Mouse (Mus musculus): ENCODE results near the gene Zfp108. TPM values are rescaled to one million over a fixed set of nuclear protein-coding genes. Genes with fewer than 3 reads are reported as not detected.

Zfp108 gene
- polyA plus RNA-seq, 1 experiment = not detected

DNA sequence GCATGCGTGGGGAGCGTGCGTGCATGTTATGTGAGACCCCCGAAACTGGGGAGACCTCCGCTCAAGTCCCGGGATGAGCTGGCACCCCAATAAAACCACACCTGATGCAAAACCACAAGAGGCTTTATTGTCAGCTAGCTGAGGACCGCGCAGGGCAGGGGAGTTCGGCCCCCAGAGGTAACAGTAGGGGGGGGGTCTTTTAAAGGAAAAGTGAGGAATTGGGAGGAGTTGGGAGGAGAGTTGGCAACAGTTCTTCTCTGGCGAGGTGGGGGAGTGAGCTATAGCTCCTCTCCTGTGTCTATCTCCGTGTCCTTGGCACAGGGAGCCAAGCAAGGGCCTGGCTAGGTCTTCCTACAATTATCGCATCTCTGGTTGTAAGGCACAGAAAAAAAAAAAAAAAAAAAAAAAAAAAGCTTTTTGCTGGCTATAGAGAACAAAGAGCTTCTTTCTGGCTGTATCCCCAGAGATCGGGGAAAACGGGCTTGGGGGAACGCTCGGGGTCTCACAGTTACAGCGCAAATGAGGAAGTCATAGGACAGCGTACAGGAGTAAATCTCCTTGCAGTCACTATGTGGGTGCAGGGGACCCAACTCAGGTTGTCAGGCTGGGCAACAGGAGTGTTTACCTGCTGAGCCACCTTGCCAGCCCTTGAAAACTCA, 45.4 kb downstream of the Zfp108 start:
- WGBS = 2% methylated on average over 18 of the region's 18 CpGs
- no peaks in the 10 kb centered on the region for H3K4me1 ChIP-seq (ENCODE audit: control insufficient read depth, insufficient read depth, low read length)
- no peak for TF ChIP-seq CTCF (IDR thresholded peaks at IDR 0.05; ENCODE audit: control insufficient read depth, insufficient read depth, low read length)
- no peak for TF ChIP-seq POLR2A (IDR thresholded peaks at IDR 0.05; ENCODE audit: borderline replicate concordance, control insufficient read depth, low read depth, low read length)
- H3K27ac ChIP-seq (ENCODE audit: control insufficient read depth, insufficient read depth, low read depth, low read length, poor library complexity) = no peak overlapping the region
- peak overlapping the region; percentile 16 for H3K4me3 ChIP-seq (replicated peaks; ENCODE audit: control insufficient read depth, low read depth, low read length)

DNA sequence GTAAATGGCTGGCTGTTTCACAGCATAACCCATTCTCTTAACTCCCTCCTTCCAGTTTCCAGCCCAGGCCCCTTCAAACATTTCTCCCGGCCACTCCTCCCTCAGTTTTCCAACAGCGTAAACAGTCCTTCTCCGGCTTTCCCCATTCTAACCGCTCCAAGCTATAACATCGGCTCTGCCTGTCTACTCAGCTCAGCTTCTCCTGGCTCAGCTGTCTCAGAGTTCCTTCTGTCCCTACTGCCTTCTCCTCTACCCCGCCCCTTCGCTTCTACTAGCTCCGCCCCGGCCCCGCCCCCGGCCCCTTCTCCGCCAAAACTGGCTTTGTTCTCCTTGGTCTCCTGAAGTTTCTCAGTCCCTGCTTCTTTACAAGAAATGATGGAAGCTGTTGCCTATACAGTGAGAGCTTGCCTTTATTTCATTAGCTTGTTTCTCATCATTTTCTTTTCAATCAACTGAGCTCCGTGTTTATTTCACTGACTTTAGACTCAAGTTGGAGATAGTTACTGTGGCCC, 46.2 kb downstream of the Zfp108 start, which contains the start of gene Zfp61:
Gene Zfp61 (minus strand): TSS at position 462 of the 512 bp plus-strand sequence.
- H3K4me1 ChIP-seq (ENCODE audit: control insufficient read depth, insufficient read depth, low read length) = no peaks in the 10 kb centered on the region
- TF ChIP-seq CTCF (IDR thresholded peaks at IDR 0.05; ENCODE audit: control insufficient read depth, insufficient read depth, low read length) (no peak), POLR2A (IDR thresholded peaks at IDR 0.05; ENCODE audit: borderline replicate concordance, control insufficient read depth, low read depth, low read length) (no peak)
- no peak within 1 kb of the TSS for H3K4me3 ChIP-seq (replicated peaks; ENCODE audit: control insufficient read depth, low read depth, low read length)
- no peak within 1 kb of the TSS for H3K27ac ChIP-seq (ENCODE audit: control insufficient read depth, insufficient read depth, low read depth, low read length, poor library complexity)
- 5% methylated on average over 13 of the region's 13 CpGs for WGBS

Other genes starting within 250 kb of the Zfp108 start
- 0.15 TPM in 1 of 2 replicates, not detected in the other for gene Vmn1r183, start 201.5 kb upstream of the Zfp108 start, polyA plus RNA-seq (2011; ENCODE audit: insufficient read depth, insufficient read length, low replicate concordance, missing spikeins)
- 7.9 and 12.7 TPM in 2 replicates for gene Zfp180, start 172.9 kb upstream of the Zfp108 start, polyA plus RNA-seq (2011; ENCODE audit: insufficient read depth, insufficient read length, low replicate concordance, missing spikeins)
- gene Zfp112, start 142.5 kb upstream of the Zfp108 start, polyA plus RNA-seq (2011; ENCODE audit: insufficient read depth, insufficient read length, low replicate concordance, missing spikeins) = 0.36 and 0.65 TPM in 2 replicates
- gene Zfp235, start 120.6 kb upstream of the Zfp108 start, polyA plus RNA-seq (2011; ENCODE audit: insufficient read depth, insufficient read length, low replicate concordance, missing spikeins) = 1.7 and 4.5 TPM in 2 replicates
- gene Zfp114, start 79.7 kb upstream of the Zfp108 start, polyA plus RNA-seq (2011; ENCODE audit: insufficient read depth, insufficient read length, low replicate concordance, missing spikeins) = not detected in 2 replicates
- gene Zfp111, start 43.4 kb upstream of the Zfp108 start, polyA plus RNA-seq (2011; ENCODE audit: insufficient read depth, insufficient read length, low replicate concordance, missing spikeins) = 0.74 and 1.8 TPM in 2 replicates
- gene Zfp109, start 17.2 kb upstream of the Zfp108 start, polyA plus RNA-seq (2011; ENCODE audit: insufficient read depth, insufficient read length, low replicate concordance, missing spikeins) = 0.43 and 0.95 TPM in 2 replicates
- gene Zfp93, start 15.6 kb downstream of the Zfp108 start, polyA plus RNA-seq (2011; ENCODE audit: insufficient read depth, insufficient read length, low replicate concordance, missing spikeins) = not detected in 2 replicates
- 3.6 and 14.4 TPM in 2 replicates for gene Zfp61, start 46.4 kb downstream of the Zfp108 start, polyA plus RNA-seq (2011; ENCODE audit: insufficient read depth, insufficient read length, low replicate concordance, missing spikeins)
- gene Zfp94, start 61.9 kb downstream of the Zfp108 start, polyA plus RNA-seq (2011; ENCODE audit: insufficient read depth, insufficient read length, low replicate concordance, missing spikeins) = 1.9 and 5.4 TPM in 2 replicates
- gene Tescl, start 79.1 kb downstream of the Zfp108 start, polyA plus RNA-seq (2011; ENCODE audit: insufficient read depth, insufficient read length, low replicate concordance, missing spikeins) = not detected in 2 replicates
- not detected in 2 replicates for gene Lypd5, start 94.4 kb downstream of the Zfp108 start, polyA plus RNA-seq (2011; ENCODE audit: insufficient read depth, insufficient read length, low replicate concordance, missing spikeins)
- 118 and 180 TPM in 2 replicates for gene Kcnn4, start 115.5 kb downstream of the Zfp108 start, polyA plus RNA-seq (2011; ENCODE audit: insufficient read depth, insufficient read length, low replicate concordance, missing spikeins)
- gene Smg9, start 144.8 kb downstream of the Zfp108 start, polyA plus RNA-seq (2011; ENCODE audit: insufficient read depth, insufficient read length, low replicate concordance, missing spikeins) = 32.3 and 59.7 TPM in 2 replicates
- not detected in 2 replicates for gene Irgc1, start 197.5 kb downstream of the Zfp108 start, polyA plus RNA-seq (2011; ENCODE audit: insufficient read depth, insufficient read length, low replicate concordance, missing spikeins)
- gene Plaur, start 207.7 kb downstream of the Zfp108 start, polyA plus RNA-seq (2011; ENCODE audit: insufficient read depth, insufficient read length, low replicate concordance, missing spikeins) = 31.6 and 85.4 TPM in 2 replicates
- gene Cadm4, start 227.2 kb downstream of the Zfp108 start, polyA plus RNA-seq (2011; ENCODE audit: insufficient read depth, insufficient read length, low replicate concordance, missing spikeins) = 1.4 TPM in 1 of 2 replicates, not detected in the other

Measured in bone marrow, adult 2 months (tissue).